Mouse (Mus musculus): ENCODE measurements around the gene Cd22.

DNA sequence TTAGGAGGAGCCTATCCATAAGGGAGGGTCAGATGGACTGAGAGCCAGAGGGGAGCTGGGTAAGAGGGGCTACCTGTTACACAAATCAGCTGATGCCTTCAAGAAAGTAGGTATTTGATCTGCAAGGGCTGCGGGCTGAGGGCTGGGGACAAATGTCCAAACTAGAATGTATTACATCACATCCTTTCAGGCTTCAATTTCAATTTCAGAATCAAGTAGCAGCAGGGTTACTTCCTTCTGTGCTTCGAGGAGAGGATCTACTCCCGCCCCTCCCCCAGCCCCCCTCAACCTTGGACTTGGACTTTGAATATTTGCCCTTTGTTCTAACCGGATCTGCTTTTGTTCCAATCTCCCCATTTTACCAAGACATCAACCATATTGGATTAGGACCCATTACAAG is 37.1 kb upstream of the Cd22 start:
- TF ChIP-seq CTCF (IDR thresholded peaks at IDR 0.05; ENCODE audit: control insufficient read depth, insufficient read depth, insufficient read length) (no peak), MYOD1 (IDR thresholded peaks at IDR 0.05; ENCODE audit: control insufficient read depth, insufficient read length, low read depth) (no peak), FOSL1 (IDR thresholded peaks at IDR 0.05; ENCODE audit: insufficient read depth, low read length, poor library complexity, severe bottlenecking) (no peak), MYOG (IDR thresholded peaks at IDR 0.05; ENCODE audit: control insufficient read depth, extremely low read depth, insufficient read length) (no peak), USF1 (IDR thresholded peaks at IDR 0.05; ENCODE audit: low read depth) (no peak), MAX (IDR thresholded peaks at IDR 0.05) (no peak), CEBPB (IDR thresholded peaks at IDR 0.05; ENCODE audit: low read depth) (no peak)

Measured in C2C12 (cell line).